In genomic region chr1:87184751-87185139, GRCm38 (mm10) we compare ENCODE assay signal across 9 mouse cellular contexts. TPM values are rescaled to one million over a fixed set of nuclear protein-coding genes. Genes with fewer than 3 reads are reported as not detected.
DNase-seq lines count a peak whose midpoint lies in the region; ATAC-seq lines count a peak whose summit lies in the region.
"Had no signal": no experiment of that assay in that cellular context is flagged by ENCODE, and none has a peak within 500 bp of the region (broad histone marks: within the 10 kb centered on the region; RNA-seq: fewer than 3 reads in every experiment).

No protein-coding gene starts in this region.

- H3K27ac ChIP-seq in hindbrain, embryonic 16.5 days (ENCODE audit: low read depth, low read length) = no peak overlapping the region

- H3K27me3 ChIP-seq in hindbrain, embryonic 16.5 days (replicated peaks; ENCODE audit: control insufficient read depth, insufficient read depth, low read length) = peaks cover 26% of the 10 kb centered on the region
- peaks cover 95% of the 10 kb centered on the region for H3K27me3 ChIP-seq in megakaryocyte, embryonic 14.5 days (replicated peaks)

- DNase-seq in T-cell, adult 2 months (ENCODE audit: low spot score) = peak; percentile 66
- peak; percentile 79 to 84 for DNase-seq in cerebellum, postnatal 14 days
- peak; percentile 60 for DNase-seq in gastrocnemius, adult 18-20 months (ENCODE audit: low spot score)
- peak; percentile 39 for DNase-seq in left cerebral cortex, adult 11 months (ENCODE audit: low spot score)
- peak; percentile 89 for DNase-seq in right cerebral cortex, postnatal 14 days
- peak; percentile 70 for DNase-seq in urinary bladder, postnatal 25 days (ENCODE audit: low spot score)

- no peaks in the 10 kb centered on the region for H3K36me3 ChIP-seq in hindbrain, embryonic 16.5 days (ENCODE audit: control insufficient read depth, insufficient read depth, low read length)
- H3K36me3 ChIP-seq in megakaryocyte, embryonic 14.5 days (replicated peaks; ENCODE audit: low read length) = no peaks in the 10 kb centered on the region

- peak overlapping the region; percentile 33 for H3K4me2 ChIP-seq in hindbrain, embryonic 16.5 days (ENCODE audit: low read length)

- ATAC-seq in hindbrain, embryonic 16.5 days = no peak

- WGBS in hindbrain, embryonic 16.5 days = 8% methylated on average over 20 of the region's 20 CpGs

- H3K4me1 ChIP-seq in hindbrain, embryonic 16.5 days (ENCODE audit: control insufficient read depth, insufficient read depth, low read depth, low read length) = peaks cover 18% of the 10 kb centered on the region
- peaks cover 40% of the 10 kb centered on the region for H3K4me1 ChIP-seq in megakaryocyte, embryonic 14.5 days

- no peaks in the 10 kb centered on the region for H3K9me3 ChIP-seq in hindbrain, embryonic 16.5 days (ENCODE audit: control insufficient read depth, low read length)
- no peaks in the 10 kb centered on the region for H3K9me3 ChIP-seq in megakaryocyte, embryonic 14.5 days

- no peak overlapping the region for H3K9ac ChIP-seq in hindbrain, embryonic 16.5 days (ENCODE audit: low read depth, low read length)

- peak overlapping the region; percentile 3; the same call in 1 of the 2 replicates for H3K4me3 ChIP-seq in hindbrain, embryonic 16.5 days (ENCODE audit: low read length)
- peak overlapping the region; percentile 56 for H3K4me3 ChIP-seq in megakaryocyte, embryonic 14.5 days (replicated peaks)
- H3K4me3 ChIP-seq: myocyte had no signal

RNA-seq across cellular contexts. Expression of gene Prss56, which starts 1.6 kb away (rescaled TPM):
- not detected for total RNA-seq in gastrocnemius, adult 18-20 months (2021)
- 2.1 and 2.6 TPM in 2 replicates for polyA plus RNA-seq in hindbrain, embryonic 16.5 days (2015; fragmentation: Nextera tagmentation; extraction: Ambion mirVana)
- polyA plus RNA-seq in megakaryocyte, embryonic 14.5 days (2012; ENCODE audit: insufficient read depth, low replicate concordance) = not detected in 2 replicates

RNA-seq across cellular contexts. Expression of gene Chrnd, which starts 5.7 kb away (rescaled TPM):
- 1 to 10 TPM; 2.4 to 3.2 TPM for total RNA-seq in gastrocnemius, adult 18-20 months (2021)
- 0.62 TPM in 1 of 2 replicates, not detected in the other for polyA plus RNA-seq in hindbrain, embryonic 16.5 days (2015; fragmentation: Nextera tagmentation; extraction: Ambion mirVana)
- polyA plus RNA-seq in megakaryocyte, embryonic 14.5 days (2012; ENCODE audit: insufficient read depth, low replicate concordance) = not detected in 2 replicates

RNA-seq across cellular contexts. Expression of gene Chrng, which starts 19.7 kb away (rescaled TPM):
- not detected for total RNA-seq in gastrocnemius, adult 18-20 months (2021)
- 0.96 TPM in 1 of 2 replicates, not detected in the other for polyA plus RNA-seq in hindbrain, embryonic 16.5 days (2015; fragmentation: Nextera tagmentation; extraction: Ambion mirVana)
- polyA plus RNA-seq in megakaryocyte, embryonic 14.5 days (2012; ENCODE audit: insufficient read depth, low replicate concordance) = not detected in 2 replicates

RNA-seq across cellular contexts. Expression of gene Ecel1, which starts 28.4 kb away (rescaled TPM):
- total RNA-seq in gastrocnemius, adult 18-20 months (2021) = not detected
- polyA plus RNA-seq in hindbrain, embryonic 16.5 days (2015; fragmentation: Nextera tagmentation; extraction: Ambion mirVana) = 34.9 and 40.2 TPM in 2 replicates
- polyA plus RNA-seq in megakaryocyte, embryonic 14.5 days (2012; ENCODE audit: insufficient read depth, low replicate concordance) = not detected in 2 replicates

RNA-seq across cellular contexts. Expression of gene Eif4e2, which starts 29.0 kb away (rescaled TPM):
- total RNA-seq in gastrocnemius, adult 18-20 months (2021) = 10 to 100 TPM; 49.6 to 51.0 TPM
- 79.3 and 88.1 TPM in 2 replicates for polyA plus RNA-seq in hindbrain, embryonic 16.5 days (2015; fragmentation: Nextera tagmentation; extraction: Ambion mirVana)
- 21.2 and 24.1 TPM in 2 replicates for polyA plus RNA-seq in megakaryocyte, embryonic 14.5 days (2012; ENCODE audit: insufficient read depth, low replicate concordance)

Comparison
In these comparisons a context has a peak if more than half of its experiments do, and no peak if none do; other contexts are left out.
1. DNase-seq: peak in every context shown above with its lines; median percentile 89 in right cerebral cortex, postnatal 14 days; 82 in cerebellum, postnatal 14 days; 70 in urinary bladder, postnatal 25 days; 66 in T-cell, adult 2 months; 60 in gastrocnemius, adult 18-20 months; 39 in left cerebral cortex, adult 11 months.